Mouse (Mus musculus) telencephalon, adult 2 months (tissue): ENCODE data around the gene Stx12.

ENCODE experiments used
- DNase-seq: peaks from one replicate; pipeline ENCODE4 v3.0.0-alpha.2; 2011; ENCODE audit warnings: low read depth, low spot score

Stx12 gene

DNA sequence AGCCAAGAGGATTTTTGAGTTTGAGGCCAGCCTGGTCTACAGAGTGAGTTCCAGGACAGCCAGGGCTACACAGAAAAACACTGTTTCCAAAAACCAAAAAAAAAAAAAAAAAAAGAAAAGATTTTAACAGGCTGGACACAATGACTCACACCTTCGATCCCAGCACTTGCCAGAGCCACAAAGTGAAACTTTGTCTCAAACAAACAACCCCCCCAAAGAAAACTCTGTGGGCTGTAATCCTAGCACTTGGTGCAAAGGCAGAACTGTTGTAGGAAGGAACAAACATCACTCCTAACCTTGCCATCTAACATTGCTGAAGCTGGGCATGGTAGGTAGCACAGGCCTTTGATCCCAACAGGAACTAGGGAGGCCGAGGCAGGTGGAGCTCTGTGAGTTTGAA lies 19.5 kb downstream of the Stx12 start:
- no peak for DNase-seq

DNA sequence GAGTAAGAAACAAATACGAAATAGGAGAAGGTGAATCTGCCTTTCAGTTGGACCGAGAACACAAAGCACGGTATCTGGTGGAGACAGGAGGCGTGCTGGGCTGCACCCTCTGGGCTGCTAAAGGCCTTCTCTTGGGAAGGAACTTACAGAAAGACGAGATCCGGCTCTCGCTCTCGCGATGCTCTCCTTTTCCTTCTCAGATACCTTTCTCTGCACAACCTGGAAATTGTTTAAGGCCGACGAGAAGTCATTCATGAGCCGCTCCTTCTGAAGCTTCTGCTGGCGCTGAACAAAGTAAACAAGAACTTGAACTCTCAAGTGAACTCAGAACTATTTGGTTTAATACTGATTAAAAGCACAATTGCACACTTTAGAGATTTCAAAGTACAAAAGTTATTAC lies 21.3 kb downstream of the Stx12 start:
- no peak for DNase-seq

DNA sequence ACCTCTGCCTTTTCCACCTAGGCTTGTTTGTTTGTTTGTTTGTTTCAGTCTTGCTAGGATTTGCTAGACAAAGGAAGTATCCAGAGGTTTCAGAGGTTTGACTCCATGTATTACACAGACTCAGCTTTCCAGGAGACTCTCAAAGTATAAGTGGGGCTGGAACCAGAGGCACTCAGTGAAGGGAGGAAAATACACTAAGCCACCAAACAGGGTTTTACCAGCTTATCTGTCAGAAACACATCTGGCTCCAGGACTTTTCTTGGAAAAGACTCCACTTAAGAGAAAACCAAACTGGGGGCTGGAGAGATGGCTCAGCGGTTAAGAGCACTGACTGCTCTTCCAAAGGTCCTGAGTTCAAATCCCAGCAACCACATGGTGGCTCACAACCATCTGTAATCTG lies 23.4 kb downstream of the Stx12 start:
- DNase-seq = no peak

DNA sequence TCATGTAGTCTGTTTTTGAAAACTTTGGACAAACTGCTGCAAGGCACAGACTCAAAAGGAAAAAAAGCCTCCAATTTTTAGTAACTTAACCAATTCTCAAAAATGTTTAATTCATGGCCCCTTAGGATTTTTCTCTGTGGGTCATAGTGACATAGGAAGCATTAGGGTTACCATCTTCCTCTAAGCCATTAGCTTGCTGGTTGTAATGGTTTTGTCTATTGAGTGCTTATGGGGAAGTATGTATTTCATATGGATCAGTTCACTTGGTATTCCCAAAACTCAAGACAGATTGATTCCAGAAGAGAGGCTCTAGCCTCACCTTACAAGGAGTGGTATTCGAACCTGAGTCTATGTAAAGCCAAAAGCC lies 40.6 kb downstream of the Stx12 start:
- DNase-seq = no peak

DNA sequence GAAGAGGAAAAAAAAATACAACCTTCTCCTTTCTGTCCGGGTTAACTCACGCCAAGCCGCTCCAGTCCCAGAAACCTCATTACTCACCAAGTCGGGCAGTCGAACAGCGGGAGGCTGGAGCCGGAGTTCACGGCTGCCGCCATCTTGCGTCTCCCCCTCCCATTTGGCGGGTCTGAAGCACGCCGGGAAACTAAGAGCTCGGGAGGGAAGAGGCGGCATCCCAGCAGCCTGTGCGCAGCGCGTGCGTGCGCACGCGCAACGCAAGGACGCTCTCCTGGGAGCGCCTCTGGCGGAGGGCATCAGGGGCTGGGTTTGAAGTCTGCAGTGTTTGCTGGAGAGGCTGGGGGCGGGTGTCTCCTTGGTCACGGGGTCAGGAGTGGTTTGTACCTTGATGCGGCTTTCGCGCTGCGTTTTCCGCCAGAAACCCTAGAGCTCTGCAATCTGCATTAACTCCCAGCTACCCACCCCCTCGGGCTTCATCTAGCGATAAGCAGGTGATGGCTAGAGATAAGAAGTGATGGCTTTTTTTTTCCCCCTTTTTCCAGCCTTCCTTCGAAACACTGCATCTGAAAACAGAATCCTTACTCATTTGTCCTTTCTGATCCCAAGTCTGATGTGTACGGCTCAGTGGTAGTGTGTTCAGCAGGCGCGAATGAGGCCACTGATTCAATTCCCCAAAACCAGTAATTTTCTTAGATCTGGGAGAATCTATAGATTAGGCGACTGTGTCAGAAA lies 41.2 kb downstream of the Stx12 start, which contains the start of gene Ppp1r8:
Gene Ppp1r8 (minus strand): TSS at position 200 of the 735 bp plus-strand sequence.
- peak; percentile 96 for DNase-seq

DNA sequence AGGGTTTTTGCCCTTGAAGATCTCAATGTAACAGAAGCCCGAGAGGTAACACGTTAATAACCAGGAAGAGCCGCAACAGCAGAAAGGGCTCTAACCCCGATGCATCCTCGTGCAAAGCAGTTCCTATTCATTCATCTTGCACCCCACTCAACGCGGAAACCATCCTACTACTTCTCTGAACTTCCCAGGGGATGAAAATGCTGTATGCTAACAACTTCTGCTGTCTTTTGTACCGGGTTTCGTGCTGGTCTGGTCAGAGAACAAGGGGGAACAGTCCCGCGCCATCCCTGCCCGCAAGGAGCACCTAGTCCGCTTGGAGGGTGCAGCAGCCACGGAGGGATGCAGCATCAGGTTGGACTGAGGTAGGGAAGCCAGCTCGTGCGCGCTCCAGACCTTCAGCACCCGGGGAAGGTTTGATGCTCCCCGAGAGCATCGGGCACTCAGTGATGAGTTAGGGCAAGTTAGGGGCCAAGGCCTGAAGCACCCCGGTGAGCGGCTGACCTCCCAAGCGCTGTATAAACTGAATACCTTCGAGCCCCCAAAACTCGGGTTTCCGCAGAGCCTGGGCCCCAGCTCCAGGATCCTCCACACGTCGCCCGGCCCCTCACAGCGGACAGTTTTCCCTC lies 41.9 kb downstream of the Stx12 start:
- DNase-seq = no peak

DNA sequence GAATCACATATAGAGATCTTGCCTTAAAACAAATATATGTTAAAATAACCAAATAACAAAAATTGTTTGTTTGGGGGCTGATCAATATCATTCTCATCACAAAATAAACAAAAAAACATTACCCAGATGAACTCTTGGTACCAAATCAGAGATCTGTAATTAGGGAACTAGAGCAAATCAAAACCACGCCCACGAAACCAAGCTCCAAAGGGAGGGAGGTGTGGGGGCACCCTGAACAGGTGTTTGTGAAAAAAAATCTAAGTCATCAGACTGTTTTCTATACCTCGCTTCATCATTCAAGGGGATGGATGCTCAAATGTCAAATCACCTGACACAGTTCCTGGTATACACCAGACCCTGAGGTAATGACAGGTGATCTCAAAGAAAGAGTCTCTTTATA lies 42.8 kb downstream of the Stx12 start:
- DNase-seq = no peak

DNA sequence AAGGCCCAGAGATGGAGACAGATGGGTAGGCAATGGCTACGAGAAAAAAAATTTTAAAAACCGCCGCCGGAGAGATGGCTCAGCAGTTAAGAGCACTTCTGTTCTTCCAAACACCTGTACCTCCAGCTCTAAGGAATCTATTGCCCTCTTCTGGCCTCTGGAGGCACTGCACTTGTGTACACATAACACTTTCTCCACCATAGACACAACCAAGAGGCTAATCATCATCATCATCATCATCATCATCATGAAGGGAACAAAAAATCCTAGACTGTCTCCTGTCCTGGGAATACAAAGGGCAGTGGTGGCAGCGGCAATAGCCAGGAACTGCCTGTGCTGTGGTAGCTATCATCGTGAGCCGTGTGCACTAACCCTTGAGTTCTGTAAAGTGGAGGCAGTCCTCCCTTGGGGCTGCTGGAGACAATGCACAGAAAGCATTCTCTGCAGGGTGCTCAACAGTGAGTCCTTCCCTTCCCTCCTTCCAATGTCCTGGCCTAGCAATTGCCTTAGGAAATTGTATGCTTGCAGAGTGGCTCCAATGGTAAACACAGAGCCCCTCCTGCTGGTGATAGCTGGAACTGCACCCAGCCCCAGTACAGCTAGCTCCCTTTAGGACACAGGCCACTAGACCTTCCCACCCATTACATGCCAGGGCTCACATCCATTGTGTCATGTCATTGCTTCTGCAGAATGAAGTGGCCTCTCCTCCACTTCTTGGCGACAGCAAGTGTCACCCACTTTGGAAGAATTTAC lies 60.5 kb downstream of the Stx12 start:
- no peak for DNase-seq

DNA sequence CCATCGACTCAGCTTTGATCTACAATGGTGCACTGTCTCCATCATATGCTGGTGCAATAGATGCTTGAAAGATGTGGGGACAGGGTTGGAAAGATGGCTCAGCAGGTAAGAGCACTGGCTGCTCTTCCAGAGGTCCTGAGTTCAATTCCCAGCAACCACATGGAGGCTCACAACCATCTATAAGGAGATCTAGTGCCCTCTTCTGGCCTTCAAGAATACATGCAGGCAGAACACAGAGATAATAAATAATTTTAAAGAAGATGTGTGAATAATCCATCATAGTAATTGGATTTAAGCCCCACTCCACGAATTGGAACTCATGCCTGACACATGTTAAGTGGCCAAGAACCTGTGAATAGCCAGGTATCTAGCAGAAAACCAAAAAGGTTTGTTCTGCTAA lies 65.9 kb downstream of the Stx12 start:
- no peak for DNase-seq

DNA sequence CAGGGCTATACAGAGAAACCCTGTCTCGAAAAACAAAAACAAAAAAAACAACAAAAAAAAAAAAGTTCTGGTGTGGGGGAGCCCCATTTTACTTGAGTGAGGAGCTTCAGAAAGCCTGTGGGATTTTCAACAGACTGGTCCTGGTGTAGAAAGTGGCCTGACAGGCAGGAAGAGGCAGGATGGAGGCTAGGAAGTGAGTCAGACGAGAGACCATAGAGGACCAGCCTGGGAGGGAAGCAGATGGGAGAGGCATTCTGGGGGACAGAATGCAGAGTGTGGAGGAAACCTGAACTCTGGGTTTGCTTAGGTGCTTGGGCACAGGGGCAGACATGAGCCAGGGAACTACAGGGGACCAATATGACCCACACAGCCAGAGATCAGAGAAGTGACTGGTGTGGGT lies 67.5 kb downstream of the Stx12 start:
- no peak for DNase-seq

DNA sequence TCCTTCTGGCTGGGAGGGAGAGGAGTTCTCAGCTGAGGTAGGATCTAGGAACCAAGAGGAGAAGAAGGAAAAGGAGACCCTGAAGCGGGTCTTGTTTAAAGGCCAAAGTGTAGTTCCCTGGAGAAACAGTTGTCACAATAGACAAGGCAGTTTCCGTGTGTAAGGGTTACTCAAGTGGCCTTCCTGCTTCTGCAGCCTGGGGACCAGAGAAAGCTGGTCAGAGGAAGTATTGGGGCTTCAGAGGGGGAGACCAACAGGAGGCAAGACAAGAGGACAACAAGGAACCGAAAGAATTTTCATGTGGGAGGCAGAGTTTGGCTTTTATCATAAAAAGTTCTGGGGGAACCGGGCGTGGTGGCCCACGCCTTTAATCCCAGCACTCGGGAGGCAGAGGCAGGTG lies 67.9 kb downstream of the Stx12 start:
- no peak for DNase-seq

DNA sequence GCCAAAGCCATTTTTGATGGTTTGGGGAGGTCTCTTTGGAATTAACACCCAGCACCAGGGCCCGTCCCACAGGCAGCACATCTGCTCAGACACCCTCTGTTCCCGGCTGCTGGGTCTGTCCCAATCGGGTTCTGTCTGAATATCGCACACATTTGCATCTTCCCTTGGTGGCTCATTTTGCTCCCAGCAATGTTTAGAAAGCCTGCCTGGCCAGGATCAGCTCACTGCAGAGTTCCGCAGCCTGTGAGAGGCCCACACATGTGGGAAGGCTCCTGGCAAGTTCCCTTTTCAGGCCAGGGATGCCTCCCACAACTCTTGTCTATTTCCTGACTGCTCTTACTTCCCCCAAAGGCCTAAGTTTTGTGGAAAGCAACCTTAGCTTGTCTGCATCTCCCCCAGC lies 74.7 kb downstream of the Stx12 start:
- DNase-seq = peak; percentile 78

DNA sequence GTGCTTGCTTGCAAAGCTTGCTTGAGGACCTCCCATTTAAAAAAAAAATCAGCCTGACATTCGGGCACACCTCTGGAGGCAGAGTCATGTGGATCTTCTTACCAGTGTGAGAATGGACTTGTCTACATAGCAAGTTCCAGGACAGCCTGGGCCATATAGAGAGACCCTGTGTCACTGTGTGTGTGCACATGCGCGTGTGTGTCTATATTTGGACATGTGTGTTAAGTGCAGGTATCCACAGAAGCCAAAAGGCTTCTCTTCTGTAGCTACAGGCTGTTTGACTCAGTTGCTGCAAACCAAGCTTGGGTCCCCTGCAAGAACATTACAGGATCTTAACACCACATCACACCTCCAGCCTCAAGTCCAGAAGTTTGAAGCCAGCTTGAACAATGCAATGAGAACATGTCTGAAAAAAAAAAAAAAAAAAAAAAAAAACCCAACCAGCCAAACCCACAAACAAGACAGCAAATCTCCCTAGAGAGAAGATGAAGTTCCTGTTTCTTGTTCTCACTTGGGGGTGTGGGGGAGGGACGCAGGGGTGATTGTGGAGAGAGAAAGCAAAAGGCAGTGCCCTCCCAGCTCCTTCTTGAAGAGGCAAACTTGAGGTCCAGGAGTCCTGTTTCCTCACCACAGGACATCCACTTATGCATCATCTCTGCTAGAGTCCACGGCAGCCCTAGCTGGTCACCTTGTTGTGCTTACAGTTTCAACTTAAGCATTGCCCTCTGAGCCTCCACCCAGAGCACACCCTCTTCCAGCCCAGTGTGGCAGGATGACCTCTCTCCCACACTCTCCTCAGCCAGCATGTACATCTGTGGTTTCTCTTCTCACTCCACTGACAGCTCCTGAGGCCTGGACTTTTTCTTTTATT lies 76.3 kb downstream of the Stx12 start:
- no peak for DNase-seq

DNA sequence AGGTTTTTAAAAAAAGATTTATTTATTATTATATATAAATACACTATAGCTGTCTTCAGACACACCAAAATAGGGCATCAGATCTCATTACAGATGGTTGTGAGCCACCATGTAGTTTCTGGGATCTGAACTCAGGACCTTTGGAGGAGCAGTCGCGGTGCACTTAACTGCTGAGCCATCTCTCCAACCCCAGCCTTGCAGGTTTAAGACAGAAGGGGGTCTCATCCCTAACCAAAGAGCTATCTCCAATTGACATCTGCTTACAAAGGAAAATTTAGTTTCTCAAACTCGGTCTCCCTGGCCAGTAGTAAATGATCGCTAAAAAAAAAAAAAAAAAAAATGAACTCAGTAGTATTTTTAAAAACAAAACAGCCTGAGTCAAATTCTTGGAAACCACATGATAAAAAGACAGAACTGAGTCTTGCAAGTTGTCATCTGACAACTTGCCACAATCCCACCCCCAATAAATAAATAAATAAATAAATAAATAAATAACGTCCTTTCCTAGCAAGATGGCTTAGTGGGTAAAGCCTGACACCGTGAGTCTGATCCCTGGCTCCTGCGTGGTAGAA lies 77.6 kb downstream of the Stx12 start:
- DNase-seq = no peak

DNA sequence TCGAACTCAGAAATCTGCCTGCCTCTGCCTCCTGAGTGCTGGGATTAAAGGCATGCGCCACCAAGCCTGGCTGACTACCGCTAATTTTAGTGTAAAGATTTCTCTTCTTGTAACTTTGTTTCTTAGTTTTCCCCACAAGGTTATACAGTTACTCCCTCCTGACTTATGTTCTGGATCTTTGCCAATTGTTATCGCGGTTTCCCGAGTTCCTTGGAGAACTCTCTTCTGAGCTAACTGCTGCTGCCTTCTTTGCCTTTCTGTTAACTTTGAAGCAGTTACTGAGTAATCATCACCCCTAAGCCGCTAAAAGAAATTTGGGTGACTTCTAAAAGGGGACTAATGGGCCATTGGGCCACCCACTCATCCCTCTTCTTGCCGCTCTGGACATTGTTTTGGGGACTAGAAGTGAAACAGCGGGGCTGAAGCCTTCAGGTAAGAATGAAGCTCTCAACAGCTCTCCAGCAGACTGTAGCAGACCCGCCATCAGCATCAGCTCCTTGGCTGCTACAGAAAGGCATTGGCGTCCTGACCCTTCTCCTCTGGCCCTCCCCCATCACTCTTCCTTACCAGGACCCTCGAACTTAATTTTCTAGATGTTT lies 78.6 kb downstream of the Stx12 start:
- no peak for DNase-seq

DNA sequence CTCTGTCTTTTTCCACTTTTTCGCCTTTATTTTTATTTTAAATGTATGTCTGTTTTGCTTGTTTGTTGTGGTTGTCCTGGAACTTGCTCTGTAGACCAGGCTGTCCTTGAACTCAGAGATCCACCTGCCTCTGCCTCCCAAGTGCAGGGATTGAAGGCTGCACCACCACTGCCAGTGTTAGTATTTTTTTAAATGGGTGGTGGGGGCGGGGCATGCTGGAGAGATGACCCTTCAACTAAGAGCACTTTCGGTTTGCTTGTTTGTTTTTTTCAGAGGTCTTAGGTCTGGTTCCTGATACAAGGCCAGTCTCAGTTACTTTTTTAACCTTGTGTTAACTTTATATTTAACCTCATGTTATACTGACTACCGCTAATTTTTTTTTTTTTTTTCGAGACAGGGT lies 79.2 kb downstream of the Stx12 start:
- DNase-seq = no peak

DNA sequence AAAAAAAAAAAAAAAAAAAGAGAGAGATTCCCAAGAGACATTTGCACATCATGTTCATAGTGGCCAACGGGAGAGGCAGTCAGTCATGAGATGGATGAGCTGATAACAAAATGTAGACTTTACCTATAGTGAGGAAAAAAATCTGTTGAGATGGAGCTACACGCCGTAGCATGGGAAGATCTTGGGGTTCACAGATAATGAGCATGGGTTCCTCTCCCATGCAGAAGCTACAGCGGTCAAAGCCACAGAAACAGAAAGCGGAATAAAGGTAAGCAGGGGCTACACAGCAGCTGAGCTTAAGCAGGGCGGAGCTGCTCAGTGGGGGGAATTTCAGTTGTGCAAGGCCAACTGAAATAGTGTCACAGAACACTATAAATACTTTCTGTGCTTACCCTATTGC lies 80.0 kb downstream of the Stx12 start:
- no peak for DNase-seq

DNA sequence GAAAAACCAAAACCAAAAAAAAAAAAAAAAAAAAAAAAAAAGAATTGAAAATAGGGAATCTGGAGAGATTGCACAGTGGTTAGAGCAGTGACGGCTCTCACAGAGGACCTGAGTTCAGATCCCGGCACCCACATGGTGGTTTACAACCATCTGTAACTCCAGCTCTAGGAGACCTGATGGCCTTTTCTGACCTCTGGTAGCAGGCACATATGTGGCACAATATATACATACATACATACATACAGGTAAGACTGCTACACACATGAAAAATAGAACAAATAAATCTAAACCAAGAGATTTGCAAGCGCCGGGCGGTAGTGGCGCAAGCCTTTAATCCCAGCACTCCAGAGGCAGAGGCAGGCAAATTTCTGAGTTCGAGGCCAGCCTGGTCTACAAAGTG lies 80.4 kb downstream of the Stx12 start:
- DNase-seq = no peak
